Mouse (Mus musculus) spleen, adult 10 weeks (tissue): ENCODE results near the gene Plppr1. TPM values are rescaled to one million over a fixed set of nuclear protein-coding genes. Genes with fewer than 3 reads are reported as not detected.

Source experiments
- polyA plus RNA-seq: library from polyadenylated mRNA; stranded (reverse); fragments of 350-450 nt; fragmentation: Illumina TruSeq; extraction: RNeasy Lipid Tissue Mini Kit (QIAGEN cat#74804); gene quantifications from one replicate; pipeline ENCODE4 v1.2.3, GENCODE M21; 2015; ENCODE audit warnings: low replicate concordance; ENCODE audit not compliant: insufficient read depth

Plppr1 gene
- polyA plus RNA-seq = 0.51 TPM

GRCm38 (mm10) chr4:49059021-49059401 is at the start of gene Plppr1:
Gene Plppr1, plus strand, starts transcription at chr4:49059273.

